Mouse (Mus musculus): ENCODE data around the gene Sft2d1. TPM values are rescaled to one million over a fixed set of nuclear protein-coding genes. Genes with fewer than 3 reads are reported as not detected.
A peak's percentile ranks its signal among the peaks of the same experiment; 100 is the strongest.
"Not testable (repeated sequence)": the region's sequence is repeated elsewhere in the genome, so short reads cannot be mapped to it uniquely, and the experiment has no call there.

Gene Sft2d1
- polyA plus RNA-seq, 1 experiment from 2014 or later, result 67.1 TPM

DNA sequence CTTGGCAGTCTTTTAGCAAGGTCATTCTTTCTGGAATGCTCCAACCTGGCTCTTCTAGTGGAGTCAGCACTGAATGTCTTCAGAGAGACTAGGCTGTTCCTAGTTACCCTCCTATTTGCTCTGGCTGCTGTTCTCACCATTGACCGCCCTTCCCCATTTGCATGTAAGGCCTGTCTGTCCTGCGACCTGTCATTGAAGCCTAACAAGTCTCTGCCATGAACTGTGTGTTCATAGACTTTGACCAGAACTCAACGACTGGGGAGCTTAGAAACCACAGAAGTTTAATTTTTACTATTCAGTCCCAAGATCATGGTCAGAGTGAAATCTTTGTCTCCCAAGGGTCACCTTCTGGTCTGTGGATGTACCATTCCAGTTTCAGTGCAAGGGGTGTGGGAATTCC lies 3.1 kb downstream of the Sft2d1 start:
- no peak for DNase-seq (ENCODE audit: low spot score)
- Histone ChIP-seq H3K27ac (replicated peaks) (no peak overlapping the region), H3K9me3 (replicated peaks) (no peaks in the 10 kb centered on the region), H3K36me3 (peaks cover 2% of the 10 kb centered on the region; the same call in 1 of the 2 replicates), H3K4me3 (no peak overlapping the region), H3K4me1 (peaks cover 24% of the 10 kb centered on the region), H3K27me3 (ENCODE audit: low read depth, poor library complexity, severe bottlenecking) (no peaks in the 10 kb centered on the region)
- 87% methylated on average over 3 of the region's 3 CpGs for WGBS

DNA sequence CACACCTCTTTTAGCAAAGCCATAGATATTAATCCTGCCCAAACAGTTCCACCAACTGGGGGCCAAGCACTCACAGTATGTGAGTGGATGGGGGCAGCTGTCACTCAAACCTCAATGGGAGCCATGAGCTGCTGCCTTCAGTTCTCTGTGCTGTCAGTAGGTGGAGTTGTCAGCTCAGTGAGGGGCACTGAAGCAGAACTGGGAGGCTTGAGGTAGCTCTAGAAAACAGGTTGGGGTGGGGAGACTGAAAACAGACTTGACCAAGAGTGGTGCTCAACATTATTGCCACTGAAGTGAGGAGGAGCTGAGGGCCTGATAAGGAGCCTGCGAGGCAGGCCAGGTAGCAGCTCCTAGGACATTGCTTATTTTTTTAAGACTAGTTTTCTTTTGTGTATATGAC lies 5.3 kb downstream of the Sft2d1 start:
- Histone ChIP-seq H3K27me3 (ENCODE audit: low read depth, poor library complexity, severe bottlenecking) (no peaks in the 10 kb centered on the region), H3K27ac (replicated peaks) (no peak overlapping the region), H3K4me3 (no peak overlapping the region), H3K4me1 (peaks cover 17% of the 10 kb centered on the region), H3K9me3 (replicated peaks) (no peaks in the 10 kb centered on the region), H3K36me3 (peaks cover 7% of the 10 kb centered on the region; the same call in 1 of the 2 replicates)
- DNase-seq (ENCODE audit: low spot score), result no peak
- 90% methylated on average over 1 of the region's 1 CpGs for WGBS

DNA sequence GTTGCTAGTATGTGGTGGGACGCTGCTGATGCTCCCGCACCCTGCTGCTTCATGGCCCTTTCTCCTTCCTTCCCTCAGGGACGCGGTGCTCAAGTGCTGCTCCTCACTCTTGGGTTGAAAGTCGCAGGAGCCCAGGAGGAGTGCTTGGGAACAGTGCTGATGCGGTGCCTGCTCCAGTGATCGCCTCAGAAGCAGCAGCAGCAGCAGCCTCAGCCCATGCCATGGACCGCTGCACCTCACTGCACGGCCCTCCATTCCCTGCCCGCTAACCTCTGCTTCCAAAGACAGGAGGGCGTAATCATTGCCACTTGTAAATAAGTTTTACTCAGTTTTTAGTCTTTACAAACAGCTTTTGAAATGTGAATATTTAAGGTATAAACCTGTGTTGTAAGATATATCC lies 16.0 kb downstream of the Sft2d1 start:
- not testable (repeated sequence) for H3K4me1 ChIP-seq; DNase-seq (ENCODE audit: low spot score); H3K27me3 ChIP-seq (ENCODE audit: low read depth, poor library complexity, severe bottlenecking); H3K27ac ChIP-seq (replicated peaks); H3K4me3 ChIP-seq; H3K9me3 ChIP-seq (replicated peaks)
- 85% methylated on average over 11 of the region's 11 CpGs for WGBS
- H3K36me3 ChIP-seq, result peaks cover 35% of the 10 kb centered on the region

DNA sequence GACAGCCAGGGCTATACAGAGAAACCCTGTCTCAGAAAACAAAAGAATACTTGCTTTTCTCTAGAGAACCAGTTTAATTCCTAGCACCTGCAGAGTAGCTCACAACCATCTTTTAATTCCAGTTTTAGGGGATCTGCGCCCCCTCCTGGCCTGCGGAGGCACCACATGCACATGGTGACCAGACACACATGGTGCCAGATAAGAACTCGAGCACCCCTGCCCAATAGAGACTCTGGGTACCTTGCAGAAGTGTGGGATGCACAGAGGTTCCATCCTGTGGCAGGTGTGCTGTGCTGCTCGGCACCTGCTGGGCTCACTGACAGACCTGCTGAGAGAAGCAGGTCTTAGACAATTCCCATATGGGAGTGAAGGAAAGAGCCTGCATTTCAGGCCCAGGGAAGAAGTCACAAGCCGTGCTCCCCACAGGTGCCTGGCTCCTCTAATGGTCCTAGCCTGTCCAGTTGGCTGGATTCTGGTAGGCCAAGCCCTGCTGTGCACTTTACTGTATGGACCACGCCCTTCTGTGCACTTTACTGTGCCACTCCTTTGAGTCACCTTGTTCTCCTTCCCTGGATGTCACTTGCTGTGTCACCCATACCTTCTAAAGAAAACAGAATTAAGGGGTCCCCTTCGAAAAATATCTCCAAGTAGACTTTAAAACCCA lies 17.7 kb downstream of the Sft2d1 start:
- 62% methylated on average over 7 of the region's 7 CpGs for WGBS
- no peak for DNase-seq (ENCODE audit: low spot score)

DNA sequence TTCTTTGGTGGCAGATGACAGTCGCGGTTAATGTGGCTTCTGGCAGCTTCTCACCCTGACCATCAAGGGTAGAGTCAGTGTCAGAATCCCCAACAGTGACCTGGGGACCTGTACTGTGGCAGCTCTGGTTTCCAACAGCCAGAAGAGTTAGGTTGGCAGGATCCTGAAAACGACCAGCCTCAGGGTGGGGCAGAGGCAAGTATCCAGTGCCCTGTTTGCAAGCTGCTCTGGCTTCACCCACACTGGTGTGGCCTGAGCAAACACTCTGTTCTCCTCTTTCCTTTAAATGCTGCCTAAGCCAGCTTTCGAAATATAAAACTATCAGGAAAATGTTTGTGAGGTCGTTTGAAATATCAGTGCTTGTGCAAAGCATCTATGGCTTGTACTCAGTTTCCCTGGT lies 19.7 kb downstream of the Sft2d1 start:
- peaks cover 20% of the 10 kb centered on the region for H3K36me3 ChIP-seq
- no peaks in the 10 kb centered on the region for H3K4me1 ChIP-seq
- H3K9me3 ChIP-seq (replicated peaks), result peaks cover 5% of the 10 kb centered on the region; the same call in 1 of the 2 replicates
- H3K27ac ChIP-seq (replicated peaks), result no peak overlapping the region
- H3K4me3 ChIP-seq, result no peak overlapping the region
- WGBS, result 78% methylated on average over 5 of the region's 5 CpGs
- no peak for DNase-seq (ENCODE audit: low spot score)
- H3K27me3 ChIP-seq (ENCODE audit: low read depth, poor library complexity, severe bottlenecking), result no peaks in the 10 kb centered on the region

More for the DNA sequence above, 17.7 kb downstream of the Sft2d1 start:
- Histone ChIP-seq H3K27me3 (ENCODE audit: low read depth, poor library complexity, severe bottlenecking) (no peaks in the 10 kb centered on the region), H3K27ac (replicated peaks) (no peak overlapping the region), H3K4me3 (no peak overlapping the region), H3K9me3 (replicated peaks) (peaks cover 5% of the 10 kb centered on the region; the same call in 1 of the 2 replicates), H3K36me3 (peaks cover 27% of the 10 kb centered on the region), H3K4me1 (no peaks in the 10 kb centered on the region)

DNA sequence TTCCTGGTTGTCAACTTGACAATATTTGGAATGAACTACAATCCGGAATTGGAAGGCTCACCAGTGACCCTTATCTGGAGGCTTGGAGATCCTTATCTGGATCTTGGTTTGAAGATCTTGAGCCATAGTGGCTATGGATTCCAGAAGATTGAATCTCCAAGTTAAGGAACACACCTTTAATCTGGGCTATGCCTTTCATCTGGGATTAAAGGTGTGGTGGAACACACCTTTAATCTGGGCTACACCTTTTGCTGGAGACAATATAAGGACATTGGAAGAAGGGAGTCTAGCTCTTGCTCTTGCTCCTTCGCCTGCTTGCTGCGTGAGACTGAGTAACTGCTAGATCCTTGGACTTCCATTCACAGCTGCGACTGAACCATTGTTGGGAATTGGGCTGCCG lies 26.3 kb downstream of the Sft2d1 start, which contains the start of gene Prr18:
Gene Prr18 (plus strand): TSS at position 301 of the 400 bp plus-strand sequence.
- whole genome bisulfite sequencing, result 83% methylated on average over 1 of the region's 5 CpGs

DNA sequence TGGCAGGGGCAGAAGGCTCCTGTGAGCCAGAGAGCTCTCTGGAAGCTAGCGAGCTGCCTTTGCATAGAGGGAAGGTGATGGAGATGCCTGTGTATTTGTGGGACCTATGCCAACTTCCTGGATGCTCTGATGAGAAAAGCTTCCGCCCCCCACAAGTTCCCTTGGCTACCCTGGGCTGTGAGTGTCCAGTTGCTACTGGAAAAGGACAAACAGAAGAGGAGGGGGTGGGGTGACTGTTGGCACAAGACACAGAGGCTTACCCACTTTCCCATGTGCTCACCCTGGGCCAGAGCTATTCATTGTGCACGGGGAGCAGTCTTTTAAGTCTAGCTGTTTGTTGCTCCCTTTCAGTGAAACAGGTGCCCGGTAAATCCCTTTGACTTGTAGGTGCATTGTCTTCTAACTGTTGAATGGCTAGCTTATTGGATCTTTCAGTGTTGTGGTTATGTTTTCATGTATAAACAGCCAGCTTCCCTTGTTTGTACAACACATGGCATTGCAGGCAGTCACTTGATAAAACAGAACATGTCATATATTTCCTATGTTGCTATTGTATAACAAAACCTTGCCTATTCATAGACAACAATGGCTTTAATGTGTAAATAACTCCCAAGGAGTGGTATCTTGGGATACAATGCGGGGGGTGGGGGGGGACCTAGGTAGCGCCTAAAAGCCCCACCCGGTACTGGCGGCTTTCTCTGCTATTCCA lies 28.9 kb downstream of the Sft2d1 start:
- 22% methylated on average over 8 of the region's 8 CpGs for WGBS
- no peak for DNase-seq (ENCODE audit: low spot score)
- peak overlapping the region; percentile 85; the same call in 1 of the 2 replicates for H3K27ac ChIP-seq (replicated peaks)
- no peaks in the 10 kb centered on the region for H3K36me3 ChIP-seq
- H3K4me1 ChIP-seq, result peaks cover 32% of the 10 kb centered on the region
- peak overlapping the region; percentile 79 for H3K4me3 ChIP-seq
- no peaks in the 10 kb centered on the region for H3K9me3 ChIP-seq (replicated peaks)
- H3K27me3 ChIP-seq (ENCODE audit: low read depth, poor library complexity, severe bottlenecking), result peaks cover 58% of the 10 kb centered on the region

More for the DNA sequence above, 26.3 kb downstream of the Sft2d1 start, which contains the start of gene Prr18:
- H3K27ac ChIP-seq (replicated peaks); DNase-seq (ENCODE audit: low spot score); H3K4me3 ChIP-seq; H3K36me3 ChIP-seq; H3K9me3 ChIP-seq (replicated peaks): not testable (repeated sequence)
- H3K27me3 ChIP-seq (ENCODE audit: low read depth, poor library complexity, severe bottlenecking), result peaks cover 41% of the 10 kb centered on the region
- peaks cover 24% of the 10 kb centered on the region for H3K4me1 ChIP-seq

DNA sequence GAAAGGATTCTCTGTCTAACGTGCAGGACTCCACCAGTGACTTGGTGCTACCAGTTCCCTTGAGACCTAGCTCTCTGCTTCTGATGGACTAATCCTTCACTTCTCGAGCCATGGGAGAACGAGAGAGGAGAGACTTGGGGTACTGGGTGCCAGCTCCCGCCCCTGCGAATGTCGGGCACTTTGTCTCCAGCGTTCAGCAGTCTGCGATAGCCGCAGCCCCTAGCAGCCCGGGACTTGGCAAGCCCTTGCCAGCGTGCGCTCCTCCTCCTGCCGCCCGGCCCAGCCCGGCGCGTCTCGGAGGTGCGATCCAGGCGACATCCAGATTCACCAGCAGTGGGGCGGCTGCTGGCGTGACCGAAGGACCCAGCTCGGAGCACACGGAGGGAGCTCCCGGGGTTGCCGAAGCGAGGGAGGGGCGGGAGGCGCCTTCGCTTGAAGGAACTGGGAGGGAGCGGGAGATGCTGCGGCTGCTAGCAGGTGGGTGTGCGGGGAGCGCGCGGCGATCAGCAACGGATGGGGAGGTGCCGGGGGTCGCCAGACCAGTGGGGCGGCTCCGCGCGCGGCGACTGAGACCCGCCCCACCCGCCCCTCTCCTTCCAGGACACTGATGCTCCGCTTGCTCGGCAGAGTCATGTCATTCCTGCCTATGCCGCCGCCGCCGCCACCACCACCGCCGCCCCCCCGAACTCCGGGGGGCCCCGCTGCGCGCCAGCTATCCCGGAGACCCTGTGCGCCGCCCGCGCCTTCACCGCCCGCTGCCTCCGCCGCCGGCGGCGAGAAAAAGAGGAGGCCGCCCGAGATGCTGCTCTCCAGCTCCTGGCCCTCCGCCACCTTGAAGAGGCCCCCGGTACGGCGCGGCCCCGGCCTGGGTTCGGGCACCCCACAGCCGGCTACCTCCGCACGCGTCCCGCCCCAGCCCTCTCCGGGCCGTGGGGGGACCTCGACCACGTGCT lies 29.8 kb downstream of the Sft2d1 start:
- H3K27ac ChIP-seq (replicated peaks), result peak overlapping the region; percentile 85
- H3K27me3 ChIP-seq (ENCODE audit: low read depth, poor library complexity, severe bottlenecking), result peaks cover 58% of the 10 kb centered on the region
- DNase-seq (ENCODE audit: low spot score), result peak; percentile 55
- peaks cover 32% of the 10 kb centered on the region for H3K4me1 ChIP-seq
- peak overlapping the region; percentile 79 for H3K4me3 ChIP-seq
- WGBS, result under 1% methylated on average over 69 of the region's 92 CpGs
- H3K9me3 ChIP-seq (replicated peaks), result no peaks in the 10 kb centered on the region
- H3K36me3 ChIP-seq, result no peaks in the 10 kb centered on the region

DNA sequence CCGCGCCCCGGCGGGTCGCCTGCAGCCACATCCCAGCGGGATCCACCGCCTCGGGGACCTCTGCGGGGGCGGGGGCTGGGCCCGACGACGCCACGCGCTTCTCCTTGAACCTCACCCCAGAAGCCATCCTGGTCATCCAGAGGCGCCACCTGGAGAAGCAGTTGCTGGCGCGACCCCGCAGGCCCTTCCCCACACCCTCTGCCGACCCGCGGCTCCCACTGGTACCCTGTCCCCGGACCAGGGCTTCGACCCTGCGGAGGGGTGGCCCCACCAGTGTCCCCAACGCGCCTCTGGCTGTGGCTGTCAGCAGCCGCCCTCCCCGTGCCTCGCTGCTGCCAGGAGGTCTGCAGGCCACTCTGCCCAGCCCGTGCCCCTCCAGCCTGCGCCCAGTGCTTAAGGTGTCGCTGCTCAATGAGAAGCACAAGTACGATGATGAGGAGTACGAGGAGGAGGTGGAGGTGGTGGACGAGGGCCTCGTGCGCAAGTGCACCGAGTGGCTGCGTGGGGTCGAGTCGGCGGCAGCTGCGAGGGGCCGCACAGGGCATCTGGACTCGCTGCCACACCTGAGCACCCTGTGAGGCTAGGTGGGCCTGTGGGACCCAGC lies 30.6 kb downstream of the Sft2d1 start:
- Histone ChIP-seq H3K27ac (replicated peaks) (peak overlapping the region; percentile 85), H3K4me1 (peaks cover 32% of the 10 kb centered on the region), H3K36me3 (no peaks in the 10 kb centered on the region), H3K9me3 (replicated peaks) (no peaks in the 10 kb centered on the region), H3K27me3 (ENCODE audit: low read depth, poor library complexity, severe bottlenecking) (peaks cover 58% of the 10 kb centered on the region), H3K4me3 (peak overlapping the region; percentile 79)
- DNase-seq (ENCODE audit: low spot score), result peak; percentile 47
- 10% methylated on average over 46 of the region's 46 CpGs for WGBS

DNA sequence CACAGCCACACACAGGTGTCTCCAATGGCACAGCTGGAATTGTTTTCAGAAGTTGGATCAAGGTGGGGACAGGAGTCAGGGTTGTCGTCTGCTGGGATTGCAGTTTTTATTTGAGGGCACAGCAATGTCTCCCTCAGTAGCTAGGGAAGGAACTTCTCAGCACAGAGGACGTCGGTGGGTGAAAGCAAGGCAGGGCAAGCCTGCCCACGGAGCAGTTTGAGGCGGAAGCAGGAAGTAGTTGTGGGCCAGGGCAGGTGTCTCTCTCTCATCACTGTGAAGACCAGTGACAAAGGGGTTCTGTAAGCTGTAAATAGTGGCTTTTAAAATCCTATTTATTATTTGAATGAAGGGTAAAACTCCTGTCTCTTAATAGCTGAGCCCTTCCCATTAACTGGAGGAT lies 31.8 kb downstream of the Sft2d1 start:
- Histone ChIP-seq H3K27ac (replicated peaks) (no peak overlapping the region), H3K4me3 (no peak overlapping the region), H3K27me3 (ENCODE audit: low read depth, poor library complexity, severe bottlenecking) (peaks cover 58% of the 10 kb centered on the region), H3K9me3 (replicated peaks) (no peaks in the 10 kb centered on the region), H3K36me3 (no peaks in the 10 kb centered on the region), H3K4me1 (peaks cover 32% of the 10 kb centered on the region)
- 50% methylated on average over 5 of the region's 5 CpGs for WGBS
- DNase-seq (ENCODE audit: low spot score), result no peak

DNA sequence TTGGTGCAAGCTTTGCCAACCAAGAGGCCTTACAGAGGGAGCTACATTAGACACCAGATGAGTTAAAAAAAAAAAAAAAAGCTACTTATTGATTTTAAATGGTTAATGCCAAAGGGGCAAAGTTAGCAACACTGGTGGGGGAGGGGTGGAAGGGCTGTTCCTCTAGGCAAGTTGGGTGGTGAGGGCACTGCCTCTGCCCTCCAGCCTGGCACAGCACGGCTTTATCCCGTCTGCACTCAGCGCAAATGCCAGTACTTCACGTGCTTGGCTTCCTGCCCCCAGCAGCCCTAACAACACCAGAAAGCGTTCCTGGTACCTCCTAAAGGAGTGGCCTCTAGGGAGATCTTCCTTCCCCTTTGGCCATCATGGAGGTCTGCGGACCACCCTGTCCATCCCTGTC lies 32.5 kb downstream of the Sft2d1 start:
- peaks cover 54% of the 10 kb centered on the region for H3K27me3 ChIP-seq (ENCODE audit: low read depth, poor library complexity, severe bottlenecking)
- no peak overlapping the region for H3K4me3 ChIP-seq
- DNase-seq (ENCODE audit: low spot score), result no peak
- no peak overlapping the region for H3K27ac ChIP-seq (replicated peaks)
- WGBS, result 72% methylated on average over 6 of the region's 6 CpGs
- peaks cover 32% of the 10 kb centered on the region for H3K4me1 ChIP-seq
- H3K9me3 ChIP-seq (replicated peaks), result no peaks in the 10 kb centered on the region
- H3K36me3 ChIP-seq, result no peaks in the 10 kb centered on the region

DNA sequence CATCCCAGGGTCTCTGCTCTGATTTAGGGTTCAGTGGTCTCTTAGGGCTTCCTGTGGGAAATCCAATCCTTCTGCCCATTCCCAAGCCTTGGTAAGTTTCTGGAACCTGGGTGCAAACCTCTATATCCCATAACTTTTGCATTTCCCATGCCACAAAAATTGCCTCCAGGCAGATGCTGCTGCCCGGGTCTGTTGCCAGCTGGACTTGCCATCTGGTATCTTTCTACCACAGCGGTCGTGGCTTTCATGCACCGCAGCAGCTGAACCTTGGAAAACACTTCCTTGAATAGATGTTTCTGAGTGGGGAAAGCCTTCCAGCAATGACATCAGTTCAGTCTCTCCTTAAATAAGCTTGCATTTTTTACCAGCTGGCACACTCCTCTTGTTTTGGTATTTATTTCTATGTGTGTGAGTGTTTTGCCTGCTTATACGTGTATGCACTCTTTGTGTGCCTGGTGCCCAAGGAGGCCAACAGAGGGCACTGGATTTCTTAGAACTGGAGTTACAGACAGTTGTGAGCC lies 36.9 kb downstream of the Sft2d1 start:
- WGBS, result 92% methylated on average over 5 of the region's 5 CpGs
- DNase-seq (ENCODE audit: low spot score), result no peak
- peaks cover 21% of the 10 kb centered on the region for H3K4me1 ChIP-seq

More for the DNA sequence above, 36.9 kb downstream of the Sft2d1 start:
- Histone ChIP-seq H3K36me3 (no peaks in the 10 kb centered on the region), H3K27ac (replicated peaks) (no peak overlapping the region; the same call in 1 of the 2 replicates), H3K4me3 (no peak overlapping the region), H3K9me3 (replicated peaks) (no peaks in the 10 kb centered on the region), H3K27me3 (ENCODE audit: low read depth, poor library complexity, severe bottlenecking) (peaks cover 10% of the 10 kb centered on the region)
